12 mouse cellular contexts compared by ENCODE assay signal in the genomic region with DNA sequence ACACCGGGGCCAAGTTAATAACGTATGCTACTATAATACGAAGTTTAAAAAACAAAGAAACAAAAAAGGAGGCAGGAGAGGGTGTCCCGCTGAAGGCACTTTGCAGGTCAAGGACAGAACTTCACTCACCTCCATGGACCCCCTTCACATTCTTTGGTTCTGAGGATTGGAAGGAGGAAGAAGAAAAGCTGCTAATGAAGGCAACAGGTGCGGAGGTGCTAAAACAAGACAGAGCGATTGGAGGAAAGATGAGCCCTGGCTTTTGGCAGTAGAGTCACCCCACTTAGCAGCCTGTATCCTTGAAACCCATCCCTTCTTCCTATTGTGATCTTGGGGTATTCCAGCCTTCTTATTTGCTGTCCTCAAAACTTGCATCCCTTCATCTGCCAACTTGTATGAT. TPM values are rescaled to one million over a fixed set of nuclear protein-coding genes. Genes with fewer than 3 reads are reported as not detected.
DNase-seq lines count a peak whose midpoint lies in the region; ATAC-seq and TF ChIP-seq lines count a peak whose summit lies in the region.
"Had no signal": no experiment of that assay in that cellular context is flagged by ENCODE, and none has a peak within 500 bp of the region (broad histone marks: within the 10 kb centered on the region; RNA-seq: fewer than 3 reads in every experiment).

No protein-coding gene starts in this region.

- no peaks in the 10 kb centered on the region for H3K27me3 ChIP-seq in heart, embryonic 16.5 days (ENCODE audit: control insufficient read depth, insufficient read depth, low read length)
- no peaks in the 10 kb centered on the region for H3K27me3 ChIP-seq in heart, adult 2 months (ENCODE audit: control insufficient read depth, insufficient read depth, low read length)
- no peaks in the 10 kb centered on the region for H3K27me3 ChIP-seq in embryonic facial prominence, embryonic 10.5 days (replicated peaks; ENCODE audit: low read depth, poor library complexity, severe bottlenecking)
- no peaks in the 10 kb centered on the region for H3K27me3 ChIP-seq in forebrain, embryonic 13.5 days
- no peaks in the 10 kb centered on the region for H3K27me3 ChIP-seq in midbrain, embryonic 10.5 days (ENCODE audit: low read depth, poor library complexity, severe bottlenecking)

- no peaks in the 10 kb centered on the region for H3K79me2 ChIP-seq in heart, adult 2 months (replicated peaks; ENCODE audit: control insufficient read depth, insufficient read depth, low read length)

- DNase-seq in heart, adult 2 months = no peak
- no peak for DNase-seq in embryonic facial prominence, embryonic 10.5 days (ENCODE audit: low spot score)
- no peak for DNase-seq in midbrain, embryonic 10.5 days (ENCODE audit: low spot score)
- DNase-seq in left cerebral cortex, adult 2 months (ENCODE audit: extremely low spot score in 1 of 2, low spot score in 2 of 2) = no peak
- no peak for DNase-seq in adrenal gland, postnatal 14 days
- no peak for DNase-seq in gastrocnemius, postnatal 4 days (ENCODE audit: low spot score in 2 of 2)
- DNase-seq: gastrocnemius, postnatal 10 days had no signal

- TF ChIP-seq EP300 in heart, adult 2 months (IDR thresholded peaks at IDR 0.05; ENCODE audit: insufficient read depth, low read depth, low read length) = no peak

- H3K4me1 ChIP-seq in heart, embryonic 16.5 days (ENCODE audit: control insufficient read depth, insufficient read depth, low read length) = peaks cover 52% of the 10 kb centered on the region
- H3K4me1 ChIP-seq in heart, adult 2 months (ENCODE audit: control insufficient read depth, insufficient read depth, low read length) = no peaks in the 10 kb centered on the region
- peaks cover 64% of the 10 kb centered on the region for H3K4me1 ChIP-seq in embryonic facial prominence, embryonic 10.5 days
- H3K4me1 ChIP-seq in forebrain, embryonic 13.5 days = peaks cover 82% of the 10 kb centered on the region
- peaks cover 85% of the 10 kb centered on the region for H3K4me1 ChIP-seq in midbrain, embryonic 10.5 days

- H3K9me3 ChIP-seq in heart, embryonic 16.5 days (replicated peaks; ENCODE audit: control insufficient read depth, low read length) = no peaks in the 10 kb centered on the region
- H3K9me3 ChIP-seq in embryonic facial prominence, embryonic 10.5 days = no peaks in the 10 kb centered on the region
- no peaks in the 10 kb centered on the region for H3K9me3 ChIP-seq in forebrain, embryonic 13.5 days (replicated peaks)
- H3K9me3 ChIP-seq in midbrain, embryonic 10.5 days (replicated peaks) = no peaks in the 10 kb centered on the region

- WGBS in heart, embryonic 16.5 days = 70% methylated on average over 6 of the region's 6 CpGs
- 83% methylated on average over 6 of the region's 6 CpGs for WGBS in heart, adult 2 months
- WGBS in embryonic facial prominence, embryonic 10.5 days = 49% methylated on average over 6 of the region's 6 CpGs
- WGBS in forebrain, embryonic 13.5 days = 24% methylated on average over 6 of the region's 6 CpGs
- WGBS in midbrain, embryonic 10.5 days = 24% methylated on average over 6 of the region's 6 CpGs

- H3K27ac ChIP-seq in heart, embryonic 16.5 days (ENCODE audit: low read length) = no peak overlapping the region
- no peak overlapping the region for H3K27ac ChIP-seq in heart, adult 2 months
- peak overlapping the region; percentile 89 for H3K27ac ChIP-seq in embryonic facial prominence, embryonic 10.5 days (replicated peaks)
- H3K27ac ChIP-seq in forebrain, embryonic 13.5 days = peak overlapping the region; percentile 99
- H3K27ac ChIP-seq in midbrain, embryonic 10.5 days (replicated peaks) = peak overlapping the region; percentile 100
- no peak overlapping the region for H3K27ac ChIP-seq in left cerebral cortex, adult 2 months

- no peak for TF ChIP-seq CTCF in heart, adult 2 months (IDR thresholded peaks at IDR 0.05)
- no peak for TF ChIP-seq CTCF in left cerebral cortex, adult 2 months (IDR thresholded peaks at IDR 0.05)

- intact Hi-C loops in heart, adult 2 months (cut with DNase I) = loop anchor here (1.0 to 10.0 kb wide), 4 partner anchors 10 to 265 kb away; partner anchors contain the start of genes Rab2b, Tox4 and Zfp219
- intact Hi-C loops in left cerebral cortex, adult 2 months (cut with DNase I) = loop anchor here (2.0 kb wide), 1 partner anchor 107 kb away; no protein-coding TSS in a partner anchor

- H3K9ac ChIP-seq in heart, embryonic 16.5 days (ENCODE audit: low read length) = no peak overlapping the region; the same call in 1 of the 2 replicates
- no peak overlapping the region for H3K9ac ChIP-seq in heart, adult 2 months (ENCODE audit: low read depth, low read length)
- peak overlapping the region; percentile 67 for H3K9ac ChIP-seq in forebrain, embryonic 13.5 days

- no peak overlapping the region for H3K4me3 ChIP-seq in heart, embryonic 16.5 days (ENCODE audit: low read length)
- H3K4me3 ChIP-seq in heart, adult 2 months = no peak overlapping the region
- peak overlapping the region; percentile 57 for H3K4me3 ChIP-seq in embryonic facial prominence, embryonic 10.5 days
- peak overlapping the region; percentile 42 for H3K4me3 ChIP-seq in forebrain, embryonic 13.5 days
- H3K4me3 ChIP-seq in midbrain, embryonic 10.5 days = peak overlapping the region; percentile 85
- H3K4me3 ChIP-seq in left cerebral cortex, adult 2 months = no peak overlapping the region

- H3K36me3 ChIP-seq in heart, embryonic 16.5 days (ENCODE audit: control insufficient read depth, insufficient read depth) = peaks cover 32% of the 10 kb centered on the region
- H3K36me3 ChIP-seq in heart, adult 2 months (ENCODE audit: control insufficient read depth, insufficient read depth, low read length) = no peaks in the 10 kb centered on the region
- peaks cover 47% of the 10 kb centered on the region for H3K36me3 ChIP-seq in embryonic facial prominence, embryonic 10.5 days (replicated peaks)
- peaks cover 43% of the 10 kb centered on the region for H3K36me3 ChIP-seq in forebrain, embryonic 13.5 days (ENCODE audit: poor library complexity, severe bottlenecking)
- H3K36me3 ChIP-seq in midbrain, embryonic 10.5 days = peaks cover 45% of the 10 kb centered on the region

- no peak for ATAC-seq in heart, embryonic 16.5 days (replicated peaks; ENCODE audit: extremely low read depth, insufficient read depth, low FRiP score)
- no peak for ATAC-seq in forebrain, embryonic 13.5 days

- no peak for TF ChIP-seq POLR2A in heart, adult 2 months (IDR thresholded peaks at IDR 0.05; ENCODE audit: insufficient read depth, low read depth, low read length)

- 0 out of 2 replicates have a peak overlapping the region, but pooled peaks have one; percentile 38 for H3K4me2 ChIP-seq in heart, embryonic 16.5 days (ENCODE audit: low read depth, low read length)
- peak overlapping the region; percentile 74 for H3K4me2 ChIP-seq in forebrain, embryonic 13.5 days

RNA-seq across cellular contexts. Expression of gene Tmem253, which starts 5.6 kb away (rescaled TPM):
- 0.67 and 1.3 TPM in 2 replicates for polyA plus RNA-seq in heart, embryonic 16.5 days (2015; fragmentation: Nextera tagmentation; extraction: Ambion mirVana)
- total RNA-seq in heart, adult 2 months (2021) = 1 to 10 TPM; 2.2 to 4.2 TPM
- 2.8 and 3.8 TPM in 2 replicates for polyA plus RNA-seq in heart, adult 2 months (2012; rRNA removed)
- polyA plus RNA-seq in embryonic facial prominence, embryonic 10.5 days (2016; fragmentation: Nextera tagmentation; extraction: Ambion mirVana) = 0.65 and 0.72 TPM in 2 replicates
- 0.63 and 0.96 TPM in 2 replicates for polyA plus RNA-seq in forebrain, embryonic 13.5 days (2015; fragmentation: Nextera tagmentation; extraction: Ambion mirVana)
- polyA plus RNA-seq in midbrain, embryonic 10.5 days (2016; fragmentation: Nextera tagmentation; extraction: Ambion mirVana) = 0.67 and 1.2 TPM in 2 replicates
- under 1 TPM in 1 of 2 experiments, not detected in 1; 0.37 TPM for total RNA-seq in left cerebral cortex, adult 2 months (2021)
- total RNA-seq in adrenal gland, postnatal 14 days (2021) = 3.7 and 4.4 TPM in 2 replicates
- 1 to 10 TPM; 1.1 to 2.8 TPM for total RNA-seq in gastrocnemius, postnatal 4 days (2021)
- total RNA-seq: common myeloid progenitor, adult 5-6 weeks had no signal

RNA-seq across cellular contexts. Expression of gene Zfp219, which starts 10.7 kb away (rescaled TPM):
- polyA plus RNA-seq in heart, embryonic 16.5 days (2015; fragmentation: Nextera tagmentation; extraction: Ambion mirVana) = 18.7 and 19.7 TPM in 2 replicates
- 10 to 100 TPM; 26.8 to 30.0 TPM for total RNA-seq in heart, adult 2 months (2021)
- polyA plus RNA-seq in heart, adult 2 months (2012; rRNA removed) = 38.6 and 42.0 TPM in 2 replicates
- 57.5 and 63.2 TPM in 2 replicates for polyA plus RNA-seq in embryonic facial prominence, embryonic 10.5 days (2016; fragmentation: Nextera tagmentation; extraction: Ambion mirVana)
- 52.3 and 58.6 TPM in 2 replicates for polyA plus RNA-seq in forebrain, embryonic 13.5 days (2015; fragmentation: Nextera tagmentation; extraction: Ambion mirVana)
- polyA plus RNA-seq in midbrain, embryonic 10.5 days (2016; fragmentation: Nextera tagmentation; extraction: Ambion mirVana) = 89.4 and 96.6 TPM in 2 replicates
- 10 to 100 TPM; 36.4 to 41.4 TPM for total RNA-seq in left cerebral cortex, adult 2 months (2021)
- 56.5 and 63.7 TPM in 2 replicates for total RNA-seq in adrenal gland, postnatal 14 days (2021)
- total RNA-seq in gastrocnemius, postnatal 4 days (2021) = 10 to 100 TPM; 28.3 to 29.7 TPM

RNA-seq across cellular contexts. Expression of gene Arhgef40, which starts 25.3 kb away (rescaled TPM):
- polyA plus RNA-seq in heart, embryonic 16.5 days (2015; fragmentation: Nextera tagmentation; extraction: Ambion mirVana) = 45.8 and 65.1 TPM in 2 replicates
- total RNA-seq in heart, adult 2 months (2021) = 10 to 100 TPM; 27.2 to 27.8 TPM
- 42.6 and 49.0 TPM in 2 replicates for polyA plus RNA-seq in heart, adult 2 months (2012; rRNA removed)
- 151 and 163 TPM in 2 replicates for polyA plus RNA-seq in embryonic facial prominence, embryonic 10.5 days (2016; fragmentation: Nextera tagmentation; extraction: Ambion mirVana)
- polyA plus RNA-seq in forebrain, embryonic 13.5 days (2015; fragmentation: Nextera tagmentation; extraction: Ambion mirVana) = 75.9 and 84.7 TPM in 2 replicates
- polyA plus RNA-seq in midbrain, embryonic 10.5 days (2016; fragmentation: Nextera tagmentation; extraction: Ambion mirVana) = 85.4 and 99.8 TPM in 2 replicates
- total RNA-seq in left cerebral cortex, adult 2 months (2021) = 10 to 100 TPM; 28.8 to 31.1 TPM
- total RNA-seq in adrenal gland, postnatal 14 days (2021) = 49.5 and 61.3 TPM in 2 replicates
- 10 to 100 TPM; 90.4 to 92.7 TPM for total RNA-seq in gastrocnemius, postnatal 4 days (2021)

RNA-seq across cellular contexts. Expression of gene Olfr221, which starts 32.4 kb away (rescaled TPM):
- not detected in 2 replicates for polyA plus RNA-seq in heart, embryonic 16.5 days (2015; fragmentation: Nextera tagmentation; extraction: Ambion mirVana)
- not detected for total RNA-seq in heart, adult 2 months (2021)
- polyA plus RNA-seq in heart, adult 2 months (2012; rRNA removed) = not detected in 2 replicates
- not detected in 2 replicates for polyA plus RNA-seq in embryonic facial prominence, embryonic 10.5 days (2016; fragmentation: Nextera tagmentation; extraction: Ambion mirVana)
- polyA plus RNA-seq in forebrain, embryonic 13.5 days (2015; fragmentation: Nextera tagmentation; extraction: Ambion mirVana) = not detected in 2 replicates
- polyA plus RNA-seq in midbrain, embryonic 10.5 days (2016; fragmentation: Nextera tagmentation; extraction: Ambion mirVana) = not detected in 2 replicates
- total RNA-seq in left cerebral cortex, adult 2 months (2021) = not detected
- not detected in 2 replicates for total RNA-seq in adrenal gland, postnatal 14 days (2021)
- not detected for total RNA-seq in gastrocnemius, postnatal 4 days (2021)
- total RNA-seq: common myeloid progenitor, adult 5-6 weeks; gastrocnemius, postnatal 10 days had no signal
- polyA plus RNA-seq: liver, embryonic 16.5 days; urinary bladder, adult 2 months had no signal

Comparison
In these comparisons a context has a peak if more than half of its experiments do, and no peak if none do; other contexts are left out.
1. H3K27ac ChIP-seq: peak in embryonic facial prominence, embryonic 10.5 days (single experiment), forebrain, embryonic 13.5 days (single experiment) and midbrain, embryonic 10.5 days (single experiment); none in heart, embryonic 16.5 days (single experiment), heart, adult 2 months (single experiment) and left cerebral cortex, adult 2 months (single experiment).
2. H3K4me3 ChIP-seq: peak in embryonic facial prominence, embryonic 10.5 days (single experiment), forebrain, embryonic 13.5 days (single experiment) and midbrain, embryonic 10.5 days (single experiment); none in heart, embryonic 16.5 days (single experiment), heart, adult 2 months (single experiment) and left cerebral cortex, adult 2 months (single experiment).